Mouse (Mus musculus): ENCODE data around the gene Clic3. TPM values are rescaled to one million over a fixed set of nuclear protein-coding genes. Genes with fewer than 3 reads are reported as not detected.

The Clic3 gene
- polyA plus RNA-seq, 1 experiment from 2014 or later, result 4.3 TPM

- no peaks in the 10 kb centered on the region for H3K27me3 ChIP-seq
- H3K4me3 ChIP-seq, result no peak overlapping the region
- no peaks in the 10 kb centered on the region for H3K9me3 ChIP-seq
- peaks cover 7% of the 10 kb centered on the region; the same call in 1 of the 2 replicates for H3K36me3 ChIP-seq
- no peak for ATAC-seq (ENCODE audit: low FRiP score, low read depth)
- 95% methylated on average over 9 of the region's 9 CpGs for WGBS
- no peak overlapping the region for H3K4me2 ChIP-seq
- no peak overlapping the region for H3K27ac ChIP-seq (replicated peaks)
- peaks cover 25% of the 10 kb centered on the region for H3K4me1 ChIP-seq (replicated peaks)
- no peak overlapping the region for H3K9ac ChIP-seq
These were observed 621 bp downstream of the Clic3 start for GRCm38 (mm10) chr2:25457022-25457896.

GRCm38 (mm10) chr2:25458911-25459310 lies 2.3 kb downstream of the Clic3 start:
- H3K36me3 ChIP-seq, result peaks cover 7% of the 10 kb centered on the region; the same call in 1 of the 2 replicates
- 74% methylated on average over 5 of the region's 5 CpGs for WGBS
- no peaks in the 10 kb centered on the region for H3K27me3 ChIP-seq
- no peak for ATAC-seq (ENCODE audit: low FRiP score, low read depth)
- no peak overlapping the region for H3K9ac ChIP-seq
- H3K4me1 ChIP-seq (replicated peaks), result peaks cover 25% of the 10 kb centered on the region
- no peak overlapping the region for H3K4me2 ChIP-seq
- no peak overlapping the region for H3K4me3 ChIP-seq
- H3K9me3 ChIP-seq, result no peaks in the 10 kb centered on the region
- no peak overlapping the region for H3K27ac ChIP-seq (replicated peaks)

GRCm38 (mm10) chr2:25460135-25460534 lies 3.5 kb downstream of the Clic3 start:
- peaks cover 25% of the 10 kb centered on the region for H3K4me1 ChIP-seq (replicated peaks)
- H3K4me3 ChIP-seq, result peak overlapping the region; percentile 74
- H3K4me2 ChIP-seq, result peak overlapping the region; percentile 87
- peak overlapping the region; percentile 82 for H3K9ac ChIP-seq
- WGBS, result 37% methylated on average over 5 of the region's 5 CpGs
- peak; percentile 25 for ATAC-seq (ENCODE audit: low FRiP score, low read depth)
- H3K9me3 ChIP-seq, result no peaks in the 10 kb centered on the region
- H3K27me3 ChIP-seq, result no peaks in the 10 kb centered on the region
- H3K27ac ChIP-seq (replicated peaks), result peak overlapping the region; percentile 95
- H3K36me3 ChIP-seq, result peaks cover 7% of the 10 kb centered on the region; the same call in 1 of the 2 replicates

DNA sequence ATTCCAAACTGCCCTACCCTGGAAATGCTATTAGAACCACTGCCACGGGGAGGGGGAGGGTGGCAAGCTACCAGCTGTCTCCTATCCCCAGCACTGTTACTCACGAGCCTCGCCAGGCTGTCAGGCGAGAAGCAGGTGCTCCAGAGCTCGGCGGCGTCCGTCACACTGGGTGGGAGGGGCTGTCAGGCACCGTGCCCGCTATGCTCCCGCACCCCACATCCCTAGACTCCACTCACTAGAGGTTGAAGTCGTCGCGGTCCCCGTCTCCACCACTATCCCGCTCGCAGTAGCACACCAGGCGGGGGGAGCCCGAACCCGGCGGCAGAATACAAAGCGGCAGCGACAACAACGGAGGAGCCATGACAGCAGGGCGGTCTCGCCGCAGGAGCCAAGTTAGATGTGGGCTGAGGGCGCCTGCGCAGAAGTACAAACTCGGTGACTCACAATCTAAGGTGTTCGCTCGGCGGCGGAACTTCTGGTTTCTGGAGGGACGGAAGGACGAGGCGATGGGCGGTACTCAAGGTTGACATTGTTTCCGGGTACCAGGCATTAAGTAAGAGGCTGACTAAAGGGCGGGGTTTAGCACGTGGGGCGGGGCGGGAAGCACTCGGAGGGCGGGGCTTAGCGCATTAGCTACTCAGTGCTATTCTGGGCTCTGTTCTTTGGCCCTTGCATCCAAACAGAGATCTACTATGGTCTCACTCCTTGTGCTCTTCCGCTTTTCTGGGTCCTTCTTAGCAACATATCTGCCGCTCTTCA lies 4.1 kb downstream of the Clic3 start, which contains the start of gene Paxx:
Gene Paxx, minus strand, starts transcription at position 544 of the 759 bp plus-strand sequence.
- Histone ChIP-seq H3K4me3 (peak within 1 kb of the TSS; percentile 74), H3K9me3 (no peaks in the 10 kb centered on the region), H3K9ac (peak within 1 kb of the TSS; percentile 82), H3K36me3 (peaks cover 7% of the 10 kb centered on the region; the same call in 1 of the 2 replicates), H3K4me2 (peak within 1 kb of the TSS; percentile 87), H3K4me1 (replicated peaks) (peaks cover 25% of the 10 kb centered on the region), H3K27me3 (no peaks in the 10 kb centered on the region), H3K27ac (replicated peaks) (peak within 1 kb of the TSS; percentile 95)
- ATAC-seq (ENCODE audit: low FRiP score, low read depth), result peak; percentile 92
- under 1% methylated on average over 48 of the region's 48 CpGs for WGBS

DNA sequence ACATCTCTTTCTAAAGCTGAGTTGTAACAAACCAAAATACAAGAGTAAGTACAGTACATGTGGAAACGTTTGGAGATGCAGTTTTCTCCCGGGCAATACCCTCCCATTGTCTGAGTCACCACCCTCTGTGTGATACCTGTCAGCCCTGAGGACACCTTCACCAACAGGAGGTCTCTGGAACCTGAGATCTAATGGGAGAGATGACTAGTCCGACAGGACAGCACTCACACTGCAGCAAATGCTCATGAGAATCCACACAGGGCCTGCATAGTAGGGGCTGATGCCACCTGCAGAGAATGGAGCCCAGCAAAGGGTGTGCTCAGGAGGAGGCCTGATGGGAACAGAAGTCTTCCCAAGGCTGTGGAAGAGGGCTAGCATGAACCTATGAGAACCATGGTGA lies 4.8 kb downstream of the Clic3 start:
- ATAC-seq (ENCODE audit: low FRiP score, low read depth), result no peak
- peaks cover 7% of the 10 kb centered on the region; the same call in 1 of the 2 replicates for H3K36me3 ChIP-seq

DNA sequence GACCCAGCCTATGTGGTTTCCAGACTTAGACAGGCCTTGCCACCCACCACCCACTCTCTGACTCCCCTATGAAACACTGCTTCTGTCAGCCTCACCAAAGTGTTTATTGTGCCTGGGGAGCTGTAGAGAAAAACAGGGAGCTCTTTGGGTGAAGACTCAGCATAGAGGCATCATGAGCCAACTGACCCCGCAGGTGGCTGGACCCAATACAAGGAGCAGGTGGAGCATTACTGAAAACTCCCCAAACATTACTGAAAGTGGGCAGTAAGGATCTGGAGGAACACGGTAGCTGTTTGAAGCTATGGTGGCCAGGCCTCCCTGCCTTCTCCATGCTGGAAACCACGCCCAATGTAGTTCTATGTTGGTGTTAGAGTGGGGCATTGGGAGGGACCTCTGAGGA lies 7.0 kb downstream of the Clic3 start:
- 94% methylated on average over 3 of the region's 3 CpGs for WGBS
- Histone ChIP-seq H3K4me3 (no peak overlapping the region), H3K4me2 (no peak overlapping the region), H3K9ac (no peak overlapping the region), H3K27me3 (no peaks in the 10 kb centered on the region), H3K4me1 (replicated peaks) (peaks cover 24% of the 10 kb centered on the region), H3K9me3 (no peaks in the 10 kb centered on the region), H3K27ac (replicated peaks) (no peak overlapping the region), H3K36me3 (no peaks in the 10 kb centered on the region)
- ATAC-seq (ENCODE audit: low FRiP score, low read depth), result no peak

More for the DNA sequence above, 4.8 kb downstream of the Clic3 start:
- H3K4me1 ChIP-seq (replicated peaks), result peaks cover 25% of the 10 kb centered on the region
- H3K9ac ChIP-seq, result peak overlapping the region; percentile 82
- H3K4me3 ChIP-seq, result peak overlapping the region; percentile 74
- H3K4me2 ChIP-seq, result peak overlapping the region; percentile 87
- H3K27me3 ChIP-seq, result no peaks in the 10 kb centered on the region
- WGBS, result 33% methylated on average over 3 of the region's 3 CpGs
- H3K27ac ChIP-seq (replicated peaks), result peak overlapping the region; percentile 95
- no peaks in the 10 kb centered on the region for H3K9me3 ChIP-seq

- no peaks in the 10 kb centered on the region for H3K36me3 ChIP-seq
- no peaks in the 10 kb centered on the region for H3K27me3 ChIP-seq
- no peak for ATAC-seq (ENCODE audit: low FRiP score, low read depth)
- H3K9ac ChIP-seq, result no peak overlapping the region
- no peak overlapping the region for H3K4me3 ChIP-seq
- no peak overlapping the region for H3K27ac ChIP-seq (replicated peaks)
- no peaks in the 10 kb centered on the region for H3K9me3 ChIP-seq
- peaks cover 22% of the 10 kb centered on the region for H3K4me1 ChIP-seq (replicated peaks)
- WGBS, result 83% methylated on average over 2 of the region's 2 CpGs
- no peak overlapping the region for H3K4me2 ChIP-seq
These were observed 8.6 kb downstream of the Clic3 start for GRCm38 (mm10) chr2:25465256-25465655.

DNA sequence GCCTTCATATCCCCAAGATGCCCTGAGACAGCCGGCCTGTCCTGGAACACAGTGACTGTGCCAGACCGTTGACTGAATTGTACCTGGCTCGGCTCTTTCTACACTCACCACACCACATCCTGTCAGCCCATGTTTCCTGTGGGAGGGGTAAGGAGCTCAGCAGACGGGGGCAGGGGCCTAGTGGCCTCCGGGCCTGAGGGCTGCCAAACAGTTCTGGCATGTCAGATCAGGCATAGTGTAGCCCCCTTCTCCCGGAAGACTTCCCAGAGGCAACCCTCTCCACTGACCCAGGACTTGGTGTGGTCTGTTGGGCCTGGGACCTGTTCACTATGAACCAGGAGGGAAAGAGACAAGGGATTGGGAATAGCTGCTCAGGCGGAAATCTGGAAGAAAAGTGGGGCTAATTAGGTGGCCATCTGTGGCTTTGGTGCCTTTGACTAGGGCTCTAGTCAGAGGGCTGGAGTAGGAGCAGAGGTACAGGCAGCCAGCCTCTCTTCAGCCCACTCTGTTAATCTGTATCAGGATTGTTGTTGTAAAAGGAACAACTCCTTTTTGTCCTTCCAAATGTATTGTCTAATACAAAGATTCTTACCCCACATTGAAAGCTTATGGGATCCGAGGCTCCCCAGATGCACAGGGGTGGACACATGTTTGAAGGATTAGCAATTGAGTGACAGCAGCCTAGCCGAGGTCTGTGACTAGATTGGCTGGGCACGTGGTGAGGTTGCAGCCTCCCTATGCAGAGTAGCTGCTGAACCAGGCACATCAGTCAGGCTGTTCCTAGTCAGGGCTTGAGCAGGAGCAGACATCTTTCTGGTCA lies 9.4 kb downstream of the Clic3 start:
- H3K4me2 ChIP-seq, result no peak overlapping the region
- H3K4me1 ChIP-seq (replicated peaks), result peaks cover 22% of the 10 kb centered on the region
- H3K4me3 ChIP-seq, result no peak overlapping the region
- no peak overlapping the region for H3K9ac ChIP-seq
- no peak overlapping the region for H3K27ac ChIP-seq (replicated peaks)
- ATAC-seq (ENCODE audit: low FRiP score, low read depth), result no peak
- no peaks in the 10 kb centered on the region for H3K9me3 ChIP-seq
- 55% methylated on average over 10 of the region's 10 CpGs for WGBS
- H3K27me3 ChIP-seq, result no peaks in the 10 kb centered on the region
- no peaks in the 10 kb centered on the region for H3K36me3 ChIP-seq

DNA sequence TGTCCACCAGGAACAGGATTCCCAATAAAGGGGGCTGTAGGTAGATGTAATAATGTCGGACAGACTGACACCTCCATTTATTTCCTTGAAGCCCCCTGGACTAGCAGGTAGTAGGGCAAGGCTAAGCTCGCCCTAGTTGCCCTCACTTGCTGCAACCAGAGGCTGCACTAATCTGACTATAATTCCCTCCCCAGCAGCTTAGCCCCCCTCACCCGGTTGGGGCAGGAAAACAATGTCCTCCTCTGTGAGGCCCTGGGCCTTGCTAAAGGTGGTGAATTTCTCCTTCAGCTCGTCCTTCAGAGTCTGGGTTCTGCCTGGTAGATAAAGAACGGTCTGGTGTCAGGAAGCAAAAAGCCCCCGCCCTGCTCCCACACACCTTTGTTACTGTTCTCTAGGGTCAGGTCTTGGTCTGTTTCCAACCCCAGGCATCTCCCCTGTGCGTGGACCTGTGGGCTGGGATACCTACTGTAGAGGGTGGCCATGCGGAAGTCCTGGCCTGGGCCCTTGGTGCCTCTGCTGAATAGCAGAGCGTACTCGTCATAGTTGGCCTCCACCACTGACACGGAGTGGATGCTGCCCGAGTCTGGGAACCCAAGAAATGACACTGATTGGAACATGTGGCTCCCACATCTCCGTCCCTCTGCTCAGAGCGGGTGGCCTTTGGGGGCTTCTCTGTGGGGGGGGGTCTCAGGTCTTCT lies 11.1 kb downstream of the Clic3 start:
- H3K27me3 ChIP-seq, result no peaks in the 10 kb centered on the region
- H3K9ac ChIP-seq, result no peak overlapping the region
- H3K4me2 ChIP-seq, result no peak overlapping the region
- no peak overlapping the region for H3K27ac ChIP-seq (replicated peaks)
- WGBS, result 77% methylated on average over 14 of the region's 14 CpGs
- H3K4me3 ChIP-seq, result no peak overlapping the region
- H3K36me3 ChIP-seq, result no peaks in the 10 kb centered on the region
- no peaks in the 10 kb centered on the region for H3K9me3 ChIP-seq
- peaks cover 13% of the 10 kb centered on the region for H3K4me1 ChIP-seq (replicated peaks)
- no peak for ATAC-seq (ENCODE audit: low FRiP score, low read depth)

DNA sequence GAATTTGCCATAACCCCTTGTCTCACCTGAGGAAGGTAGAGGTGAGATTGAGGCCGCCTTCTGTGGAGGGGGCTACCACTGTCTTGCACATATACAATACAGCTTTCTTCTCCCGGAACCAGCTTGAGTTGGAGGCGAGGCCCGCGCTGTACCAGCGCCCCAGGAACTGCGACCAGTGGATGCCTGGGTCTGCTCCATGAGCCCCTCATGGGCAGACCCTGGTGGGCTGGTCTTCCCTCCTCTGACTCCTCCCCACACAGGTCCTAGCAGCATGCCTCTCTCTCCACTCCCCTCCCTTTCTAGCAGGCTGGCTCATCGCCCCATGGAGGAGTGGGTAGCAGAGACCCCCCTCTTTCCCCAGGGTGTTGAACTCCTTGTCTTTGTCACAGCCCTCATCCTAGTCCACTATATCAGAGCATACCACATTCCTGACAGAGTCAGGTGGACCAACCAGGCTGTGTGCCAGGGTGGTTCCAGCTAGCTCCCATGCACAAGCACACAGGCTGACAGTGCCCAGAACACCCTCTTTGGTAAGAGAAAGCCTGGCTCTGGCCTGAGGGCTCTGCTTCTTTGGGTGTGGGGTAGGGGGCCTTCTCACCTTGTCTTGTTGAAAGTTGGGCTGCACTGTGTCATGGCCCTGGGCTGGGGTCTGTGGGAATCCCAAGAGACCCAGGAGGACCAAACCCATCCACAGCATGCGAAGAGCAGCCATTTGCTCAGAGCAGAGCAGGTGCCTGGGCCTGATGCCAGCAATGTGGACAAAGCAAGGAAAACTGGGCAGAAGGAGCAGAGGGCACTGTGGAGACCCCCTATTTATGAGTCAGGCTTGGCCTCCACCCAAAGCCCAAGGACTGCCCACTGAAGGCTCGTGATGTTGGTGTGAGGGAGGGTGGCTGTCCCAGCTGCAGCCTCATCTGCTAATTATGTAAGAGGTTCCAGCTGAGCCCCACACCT lies 12.6 kb downstream of the Clic3 start:
- no peak overlapping the region for H3K4me3 ChIP-seq
- H3K36me3 ChIP-seq, result no peaks in the 10 kb centered on the region
- H3K9ac ChIP-seq, result no peak overlapping the region
- no peaks in the 10 kb centered on the region for H3K27me3 ChIP-seq
- peaks cover 13% of the 10 kb centered on the region for H3K4me1 ChIP-seq (replicated peaks)
- H3K27ac ChIP-seq (replicated peaks), result peak overlapping the region; percentile 46
- H3K9me3 ChIP-seq, result no peaks in the 10 kb centered on the region
- 68% methylated on average over 10 of the region's 10 CpGs for WGBS
- H3K4me2 ChIP-seq, result no peak overlapping the region
- ATAC-seq (ENCODE audit: low FRiP score, low read depth), result peak; percentile 79
